Mouse (Mus musculus) cerebellum, adult 9-10 months (tissue): ENCODE measurements at regions not wholly inside any gene's neighbourhood (a gene's known extent, or its start where the extent isn't known, plus 50 kb on each side); places are given as distances from the start of the nearest gene placed in this dataset.

Experiments used
- DNase-seq: peaks from one replicate; pipeline ENCODE4 v3.0.0; 2022

GRCm38 (mm10) chr9:10987892-10988291, 83.3 kb upstream of the Cntn5 start:
- peak; percentile 30 for DNase-seq
